15 mouse cellular contexts compared by ENCODE assay signal in genomic region chr13:26509841-26510240, GRCm38 (mm10).
"Had no signal": no experiment of that assay in that cellular context is flagged by ENCODE, and none has a peak within 500 bp of the region (broad histone marks: within the 10 kb centered on the region; RNA-seq: fewer than 3 reads in every experiment).

No protein-coding gene starts in this region.

- H3K4me1 ChIP-seq: neural tube, embryonic 15.5 days; stomach, embryonic 15.5 days had no signal

- H3K4me2 ChIP-seq: neural tube, embryonic 15.5 days; stomach, embryonic 15.5 days had no signal

- DNase-seq: retina, postnatal 1 day; right cerebral cortex, adult 18-20 months; right cerebral cortex, postnatal 14 days; right cerebral cortex, postnatal 25 days; right cerebral cortex, postnatal 4 days; spleen, adult 18-20 months; thymus, adult 18-20 months; thymus, adult 2 months; thymus, postnatal 14 days; thymus, postnatal 25 days; thymus, postnatal 36 days; thymus, postnatal 4 days had no signal

- H3K9me3 ChIP-seq: neural tube, embryonic 15.5 days; stomach, embryonic 15.5 days had no signal

- H3K9ac ChIP-seq: neural tube, embryonic 15.5 days; stomach, embryonic 15.5 days had no signal

- H3K36me3 ChIP-seq: neural tube, embryonic 15.5 days; stomach, embryonic 15.5 days had no signal

- H3K27me3 ChIP-seq: neural tube, embryonic 15.5 days; stomach, embryonic 15.5 days had no signal

- H3K4me3 ChIP-seq: neural tube, embryonic 15.5 days; stomach, embryonic 15.5 days had no signal

- H3K27ac ChIP-seq: neural tube, embryonic 15.5 days; stomach, embryonic 15.5 days; stomach, postnatal 0 days had no signal
